11 mouse cellular contexts compared by ENCODE assay signal in the genomic region with DNA sequence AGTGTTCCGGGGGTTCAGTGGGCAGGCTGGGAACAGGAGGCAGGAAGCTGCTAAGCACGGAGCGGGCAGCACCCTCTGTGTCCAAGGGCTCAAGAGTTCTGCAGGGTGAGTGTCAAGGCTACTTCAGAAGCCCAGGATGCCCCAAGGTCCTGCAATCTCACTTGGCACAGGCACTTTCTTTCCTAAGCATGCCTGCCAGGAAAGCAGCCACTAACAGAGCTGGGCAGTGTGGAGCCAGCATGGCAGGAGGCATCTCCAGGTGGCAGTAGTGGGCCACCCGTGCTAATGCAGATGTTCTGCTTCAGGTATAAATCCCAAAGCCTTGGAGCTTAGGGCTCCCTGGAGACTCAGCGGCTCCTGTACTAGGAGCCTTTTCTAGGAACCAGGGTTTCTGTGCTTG. TPM values are rescaled to one million over a fixed set of nuclear protein-coding genes. Genes with fewer than 3 reads are reported as not detected.
A peak's percentile ranks its signal among the peaks of the same experiment; 100 is the strongest.
DNase-seq lines count a peak whose midpoint lies in the region; ATAC-seq and TF ChIP-seq lines count a peak whose summit lies in the region.
"Had no signal": no experiment of that assay in that cellular context is flagged by ENCODE, and none has a peak within 500 bp of the region (broad histone marks: within the 10 kb centered on the region; RNA-seq: fewer than 3 reads in every experiment).

No protein-coding gene starts in this region.

- peaks cover 19% of the 10 kb centered on the region for H3K36me3 ChIP-seq in hindbrain, postnatal 0 days (ENCODE audit: insufficient read depth, low read length)
- H3K36me3 ChIP-seq in hindbrain, embryonic 13.5 days, result peaks cover 58% of the 10 kb centered on the region
- peaks cover 51% of the 10 kb centered on the region for H3K36me3 ChIP-seq in hindbrain, embryonic 12.5 days

- DNase-seq in hindbrain, postnatal 0 days (ENCODE audit: low spot score), result peak; percentile 67
- peak; percentile 36 for DNase-seq in A20 (ENCODE audit: low read depth, low spot score)
- peak; percentile 87 for DNase-seq in adrenal gland, adult 8-10 months
- peak; percentile 79 for DNase-seq in kidney, postnatal 14 days
- DNase-seq in left cerebral cortex, adult 8-10 months (ENCODE audit: low spot score in 2 of 2), result no peak
- no peak for DNase-seq in embryo, embryonic 10.5 days (ENCODE audit: low spot score)
- DNase-seq: embryo, embryonic 11 days had no signal

- ATAC-seq in hindbrain, postnatal 0 days, result no peak
- no peak for ATAC-seq in hindbrain, embryonic 13.5 days (ENCODE audit: low FRiP score)
- ATAC-seq in hindbrain, embryonic 12.5 days (ENCODE audit: low FRiP score), result no peak

- H3K4me1 ChIP-seq in hindbrain, postnatal 0 days (ENCODE audit: insufficient read depth, low read length), result peaks cover 26% of the 10 kb centered on the region
- peaks cover 40% of the 10 kb centered on the region for H3K4me1 ChIP-seq in hindbrain, embryonic 13.5 days (replicated peaks)
- H3K4me1 ChIP-seq in hindbrain, embryonic 12.5 days, result peaks cover 31% of the 10 kb centered on the region

- no peaks in the 10 kb centered on the region for H3K9me3 ChIP-seq in hindbrain, postnatal 0 days (ENCODE audit: low read length)
- H3K9me3 ChIP-seq in hindbrain, embryonic 13.5 days, result no peaks in the 10 kb centered on the region
- no peaks in the 10 kb centered on the region for H3K9me3 ChIP-seq in hindbrain, embryonic 12.5 days (replicated peaks)
- H3K9me3 ChIP-seq: limb, embryonic 12.5 days had no signal

- H3K4me2 ChIP-seq in hindbrain, postnatal 0 days (ENCODE audit: low read depth, low read length), result no peak overlapping the region
- H3K4me2 ChIP-seq in hindbrain, embryonic 13.5 days, result no peak overlapping the region
- no peak overlapping the region for H3K4me2 ChIP-seq in hindbrain, embryonic 12.5 days (replicated peaks)
- H3K4me2 ChIP-seq: limb, embryonic 12.5 days had no signal

- no peaks in the 10 kb centered on the region for H3K27me3 ChIP-seq in hindbrain, postnatal 0 days (ENCODE audit: insufficient read depth, low read length)
- H3K27me3 ChIP-seq in hindbrain, embryonic 13.5 days, result no peaks in the 10 kb centered on the region
- no peaks in the 10 kb centered on the region for H3K27me3 ChIP-seq in hindbrain, embryonic 12.5 days
- H3K27me3 ChIP-seq: limb, embryonic 12.5 days had no signal

- no peak overlapping the region for H3K9ac ChIP-seq in hindbrain, postnatal 0 days (replicated peaks; ENCODE audit: low read length)
- H3K9ac ChIP-seq in hindbrain, embryonic 13.5 days, result no peak overlapping the region
- H3K9ac ChIP-seq in hindbrain, embryonic 12.5 days, result no peak overlapping the region
- H3K9ac ChIP-seq: limb, embryonic 12.5 days had no signal

- no peak overlapping the region for H3K27ac ChIP-seq in hindbrain, postnatal 0 days
- no peak overlapping the region for H3K27ac ChIP-seq in hindbrain, embryonic 13.5 days
- no peak overlapping the region for H3K27ac ChIP-seq in hindbrain, embryonic 12.5 days
- H3K27ac ChIP-seq: limb, embryonic 12.5 days had no signal

- H3K4me3 ChIP-seq in hindbrain, postnatal 0 days (ENCODE audit: low read length), result no peak overlapping the region
- H3K4me3 ChIP-seq in hindbrain, embryonic 13.5 days, result no peak overlapping the region
- no peak overlapping the region for H3K4me3 ChIP-seq in hindbrain, embryonic 12.5 days
- H3K4me3 ChIP-seq: limb, embryonic 12.5 days; myocyte had no signal

- peak; percentile 74 for TF ChIP-seq CTCF in hindbrain, postnatal 0 days (IDR thresholded peaks at IDR 0.05; ENCODE audit: low read depth)

- WGBS in hindbrain, postnatal 0 days, result 84% methylated on average over 5 of the region's 5 CpGs
- 89% methylated on average over 5 of the region's 5 CpGs for WGBS in hindbrain, embryonic 13.5 days
- WGBS in hindbrain, embryonic 12.5 days, result 93% methylated on average over 5 of the region's 5 CpGs

RNA-seq across cellular contexts. Expression of a gene that starts 31.6 kb away (rescaled TPM):
- total RNA-seq in hindbrain, postnatal 0 days (2014; rRNA removed), result 84.4 and 89.3 TPM in 2 replicates
- polyA plus RNA-seq in hindbrain, postnatal 0 days (2015; fragmentation: Nextera tagmentation; extraction: Ambion mirVana), result 140 and 152 TPM in 2 replicates
- 59.8 and 62.9 TPM in 2 replicates for polyA plus RNA-seq in hindbrain, embryonic 13.5 days (2015; fragmentation: Nextera tagmentation; extraction: Ambion mirVana)
- 100 to 1,000 TPM; 120 to 216 (median 160) TPM for total RNA-seq in adrenal gland, adult 8-10 months (2022)
- 41.6 and 43.3 TPM in 2 replicates for polyA plus RNA-seq in hindbrain, embryonic 12.5 days (2016; fragmentation: Nextera tagmentation; extraction: Ambion mirVana)
- total RNA-seq in left cerebral cortex, adult 8-10 months (2022), result 100 to 1,000 TPM; 149 to 181 (median 177) TPM

RNA-seq across cellular contexts. Expression of a gene that starts 34.4 kb away (rescaled TPM):
- 23.6 and 28.6 TPM in 2 replicates for total RNA-seq in hindbrain, postnatal 0 days (2014; rRNA removed)
- 21.7 and 23.7 TPM in 2 replicates for polyA plus RNA-seq in hindbrain, postnatal 0 days (2015; fragmentation: Nextera tagmentation; extraction: Ambion mirVana)
- 27.9 and 28.1 TPM in 2 replicates for polyA plus RNA-seq in hindbrain, embryonic 13.5 days (2015; fragmentation: Nextera tagmentation; extraction: Ambion mirVana)
- total RNA-seq in adrenal gland, adult 8-10 months (2022), result 100 to 1,000 TPM in 2 of 4 experiments, 10 to 100 TPM in 2; 86.1 to 106 (median 96.2) TPM
- polyA plus RNA-seq in hindbrain, embryonic 12.5 days (2016; fragmentation: Nextera tagmentation; extraction: Ambion mirVana), result 26.7 and 29.1 TPM in 2 replicates
- 10 to 100 TPM; 27.7 to 34.7 (median 32.9) TPM for total RNA-seq in left cerebral cortex, adult 8-10 months (2022)

RNA-seq across cellular contexts. Expression of a gene that starts 42.2 kb away (rescaled TPM):
- 26.4 and 41.9 TPM in 2 replicates for total RNA-seq in hindbrain, postnatal 0 days (2014; rRNA removed)
- 10.3 and 12.2 TPM in 2 replicates for polyA plus RNA-seq in hindbrain, postnatal 0 days (2015; fragmentation: Nextera tagmentation; extraction: Ambion mirVana)
- 10.4 and 10.8 TPM in 2 replicates for polyA plus RNA-seq in hindbrain, embryonic 13.5 days (2015; fragmentation: Nextera tagmentation; extraction: Ambion mirVana)
- total RNA-seq in adrenal gland, adult 8-10 months (2022), result 10 to 100 TPM; 12.2 to 39.5 (median 25.7) TPM
- 9.1 and 10.7 TPM in 2 replicates for polyA plus RNA-seq in hindbrain, embryonic 12.5 days (2016; fragmentation: Nextera tagmentation; extraction: Ambion mirVana)
- 10 to 100 TPM; 38.3 to 61.9 (median 47.0) TPM for total RNA-seq in left cerebral cortex, adult 8-10 months (2022)

Comparison
In these comparisons a context has a peak if more than half of its experiments do, and no peak if none do; other contexts are left out.
1. DNase-seq: peak in hindbrain, postnatal 0 days (single experiment), A20 (single experiment), adrenal gland, adult 8-10 months (single experiment) and kidney, postnatal 14 days (single experiment); none in left cerebral cortex, adult 8-10 months (0 of 2) and embryo, embryonic 10.5 days (single experiment).